Comparison of ENCODE assay signal across 8 mouse cellular contexts in genomic region chr3:21479021-21479795, GRCm38 (mm10).
DNase-seq lines count a peak whose midpoint lies in the region; TF ChIP-seq lines count a peak whose summit lies in the region.

No protein-coding gene starts in this region.

- H3K27ac ChIP-seq in layer of hippocampus, adult 2 months = peak overlapping the region; percentile 71

- H3K4me3 ChIP-seq in layer of hippocampus, adult 2 months = no peak overlapping the region

- no peak for TF ChIP-seq CTCF in layer of hippocampus, adult 2 months (conservative IDR thresholded peaks at IDR 0.05)

- intact Hi-C loops in heart, postnatal 14 days (cut with DNase I) = no loop called here

- DNase-seq in adrenal gland, postnatal 10 days = peak; percentile 21
- no peak for DNase-seq in adrenal gland, postnatal 4 days (ENCODE audit: low spot score in 2 of 2)
- DNase-seq in forelimb bud, embryonic 11.5 days (ENCODE audit: low read depth, low spot score) = peak; percentile 41
- peak; percentile 39 to 42 for DNase-seq in heart, postnatal 14 days
- peak; percentile 41 to 65 for DNase-seq in layer of hippocampus, adult 2 months (ENCODE audit: low spot score in 2 of 2)
- DNase-seq in lung, postnatal 14 days = peak; percentile 52
- peak; percentile 49 for DNase-seq in right cerebral cortex, postnatal 14 days
- DNase-seq in spleen, postnatal 36 days (ENCODE audit: low spot score in 2 of 2) = no peak

Comparison
In these comparisons a context has a peak if more than half of its experiments do, and no peak if none do; other contexts are left out.
1. DNase-seq: peak in adrenal gland, postnatal 10 days (single experiment), forelimb bud, embryonic 11.5 days (single experiment), heart, postnatal 14 days (2 of 2), layer of hippocampus, adult 2 months (2 of 2), lung, postnatal 14 days (single experiment) and right cerebral cortex, postnatal 14 days (single experiment); none in adrenal gland, postnatal 4 days (0 of 2) and spleen, postnatal 36 days (0 of 2).